In the genomic region with DNA sequence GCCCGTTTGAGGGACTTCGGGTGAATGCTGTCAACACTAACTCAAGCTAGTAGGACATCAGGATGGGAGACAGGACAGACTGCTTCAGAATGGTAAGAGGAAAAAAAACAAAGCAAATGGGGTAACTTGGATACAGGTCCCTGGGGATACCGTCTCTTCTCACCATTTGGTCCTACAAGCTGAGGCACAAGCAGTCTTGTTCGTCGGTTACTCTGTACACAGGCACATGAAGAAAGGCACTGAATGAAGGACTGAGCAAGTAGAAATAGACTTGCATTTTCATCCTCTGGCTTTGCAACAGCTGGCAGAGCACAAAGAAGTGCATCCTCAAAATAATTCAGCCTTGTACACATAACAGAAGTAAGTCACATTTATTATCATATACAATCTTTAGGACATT, we compare ENCODE assay signal across 35 mouse cellular contexts. TPM values are rescaled to one million over a fixed set of nuclear protein-coding genes. Genes with fewer than 3 reads are reported as not detected.
"Had no signal": no experiment of that assay in that cellular context is flagged by ENCODE, and none has a peak within 500 bp of the region (broad histone marks: within the 10 kb centered on the region; RNA-seq: fewer than 3 reads in every experiment).

No protein-coding gene starts in this region.

- H3K4me2 ChIP-seq: heart, embryonic 11.5 days; heart, embryonic 12.5 days; heart, embryonic 13.5 days; heart, embryonic 15.5 days; hindbrain, embryonic 12.5 days; hindbrain, embryonic 13.5 days; hindbrain, embryonic 14.5 days; hindbrain, embryonic 15.5 days; intestine, embryonic 15.5 days; kidney, embryonic 15.5 days had no signal

- ATAC-seq: hindbrain, embryonic 16.5 days; hindbrain, postnatal 0 days; inflammation-experienced regulatory T-cells, adult 6 months; intestine, embryonic 15.5 days; intestine, embryonic 16.5 days; intestine, postnatal 0 days had no signal

- H3K36me3 ChIP-seq: heart, embryonic 10.5 days; heart, embryonic 12.5 days; heart, embryonic 13.5 days; heart, embryonic 15.5 days; hindbrain, embryonic 10.5 days; hindbrain, embryonic 12.5 days; hindbrain, embryonic 13.5 days; hindbrain, embryonic 15.5 days; intestine, embryonic 15.5 days; kidney, embryonic 15.5 days had no signal

- H3K4me1 ChIP-seq: hindbrain, embryonic 10.5 days; hindbrain, embryonic 12.5 days; hindbrain, embryonic 13.5 days; hindbrain, embryonic 15.5 days had no signal

- H3K9me3 ChIP-seq: heart, embryonic 10.5 days; heart, embryonic 12.5 days; heart, embryonic 13.5 days; heart, embryonic 15.5 days; hindbrain, embryonic 10.5 days; hindbrain, embryonic 12.5 days; hindbrain, embryonic 13.5 days; hindbrain, embryonic 15.5 days; intestine, embryonic 15.5 days; kidney, embryonic 15.5 days had no signal

- H3K9ac ChIP-seq: heart, embryonic 12.5 days; heart, embryonic 13.5 days; heart, embryonic 15.5 days; hindbrain, embryonic 12.5 days; hindbrain, embryonic 13.5 days; hindbrain, embryonic 14.5 days; hindbrain, embryonic 15.5 days; intestine, embryonic 15.5 days; kidney, embryonic 15.5 days had no signal

- H3K4me3 ChIP-seq: heart, embryonic 10.5 days; heart, embryonic 12.5 days; heart, embryonic 13.5 days; heart, embryonic 15.5 days; hindbrain, embryonic 10.5 days; hindbrain, embryonic 12.5 days; hindbrain, embryonic 13.5 days; hindbrain, embryonic 15.5 days; intestine, embryonic 15.5 days; kidney, embryonic 15.5 days; layer of hippocampus, adult 2 months had no signal

- H3K27ac ChIP-seq: heart, embryonic 10.5 days; heart, embryonic 13.5 days; heart, embryonic 15.5 days; hindbrain, embryonic 10.5 days; hindbrain, embryonic 12.5 days; hindbrain, embryonic 13.5 days; hindbrain, embryonic 14.5 days; hindbrain, embryonic 15.5 days; hindbrain, postnatal 0 days; intestine, embryonic 15.5 days; kidney, embryonic 15.5 days; kidney, postnatal 0 days; layer of hippocampus, adult 2 months had no signal

- DNase-seq: heart, postnatal 10 days; heart, postnatal 14 days; heart, postnatal 36 days; kidney, adult 11 months; kidney, adult 18-20 months; kidney, adult 2 months; kidney, adult 8-10 months; kidney, adult 9 months; kidney, postnatal 10 days; kidney, postnatal 14 days; kidney, postnatal 25 days; kidney, postnatal 36 days; kidney, postnatal 4 days; layer of hippocampus, adult 9-11 months; layer of hippocampus, postnatal 36 days had no signal

- H3K27me3 ChIP-seq: heart, embryonic 12.5 days; heart, embryonic 13.5 days; heart, embryonic 15.5 days; hindbrain, embryonic 12.5 days; hindbrain, embryonic 13.5 days; hindbrain, embryonic 15.5 days; intestine, embryonic 15.5 days; kidney, embryonic 15.5 days had no signal

RNA-seq across cellular contexts. Expression of a gene that starts 14.6 kb away (rescaled TPM):
- total RNA-seq: hematopoietic stem cell, adult 5-6 weeks had no signal
